Mouse (Mus musculus) brain, embryonic 14.5 days (tissue): ENCODE measurements around the gene Cers6.

ENCODE experiments used
- CTCF ChIP-seq: fragments of 200-500 bp; IDR thresholded peaks from 2 replicates; pipeline ENCODE4 v1.5.1; 2012; ENCODE audit warnings: inconsistent platforms, mild to moderate bottlenecking, moderate library complexity, borderline replicate concordance; ENCODE audit not compliant: insufficient read depth, insufficient read length; ENCODE audit errors: extremely low read depth
- POLR2A ChIP-seq: fragments of 200-500 bp; IDR thresholded peaks from 2 replicates; pipeline ENCODE4 v1.6.1; 2012; ENCODE audit warnings: mild to moderate bottlenecking, inconsistent platforms, borderline replicate concordance; ENCODE audit not compliant: poor library complexity, insufficient read depth, insufficient read length, severe bottlenecking; ENCODE audit errors: extremely low read depth

DNA sequence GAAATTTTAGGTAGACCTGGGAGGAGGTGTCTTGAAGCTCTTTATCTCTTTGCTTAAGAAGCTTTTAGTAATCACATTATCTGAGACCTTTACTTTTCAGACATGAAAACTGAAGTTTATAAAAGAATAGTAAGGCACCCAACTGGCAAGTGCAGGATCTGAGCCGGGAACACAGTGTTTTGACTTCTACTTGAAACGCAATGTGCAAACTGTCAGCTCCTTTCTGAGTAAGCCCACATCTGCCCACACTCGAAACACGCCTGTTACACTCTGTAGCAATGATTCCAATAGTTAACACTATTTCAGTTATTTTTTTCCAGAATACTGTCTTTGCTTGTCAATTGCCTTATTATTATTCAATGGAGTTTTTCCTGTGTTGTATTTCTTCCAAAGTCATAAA, 235.6 kb downstream of the Cers6 start:
- TF ChIP-seq CTCF (no peak), POLR2A (no peak)
